Mouse (Mus musculus) lung, embryonic 16.5 days (tissue): ENCODE data around the gene 1810013L24Rik. TPM values are rescaled to one million over a fixed set of nuclear protein-coding genes. Genes with fewer than 3 reads are reported as not detected.

Source experiments
- ATAC-seq: fragments of 200-750 bp; cut with Nextera tagmentation; 2 replicates; pipeline ENCODE4 v1.8.0; 2017; ENCODE audit warnings: low read depth, mild to moderate bottlenecking, moderate library complexity
- H3K27ac ChIP-seq: fragments of 300-500 bp; sonication (generic); 2 replicates; pipeline ENCODE4 v1.5.1; 2014; ENCODE audit warnings: mild to moderate bottlenecking, control low read depth, low read length
- H3K27me3 ChIP-seq: fragments of 300-500 bp; sonication (generic); 2 replicates; pipeline ENCODE4 v1.6.1; 2014; ENCODE audit warnings: low read depth, low read length, mixed read lengths; ENCODE audit not compliant: control insufficient read depth, insufficient read depth
- H3K36me3 ChIP-seq: fragments of 300-500 bp; sonication (generic); 2 replicates; pipeline ENCODE4 v1.6.1; 2014; ENCODE audit warnings: low read length; ENCODE audit not compliant: control insufficient read depth, insufficient read depth
- H3K4me1 ChIP-seq: fragments of 300-500 bp; sonication (generic); replicated peaks from 2 replicates; pipeline ENCODE4 v1.6.1; 2014; ENCODE audit warnings: low read length, mixed read lengths; ENCODE audit not compliant: control insufficient read depth, insufficient read depth
- H3K4me2 ChIP-seq: fragments of 300-500 bp; sonication (generic); 2 replicates; pipeline ENCODE4 v1.6.1; 2014; ENCODE audit warnings: low read depth, low read length, control low read depth
- H3K4me3 ChIP-seq: fragments of 300-500 bp; sonication (generic); 2 replicates; pipeline ENCODE4 v1.5.1; 2014; ENCODE audit warnings: mild to moderate bottlenecking, low read length, control low read depth
- H3K9ac ChIP-seq: fragments of 300-500 bp; sonication (generic); 2 replicates; pipeline ENCODE4 v1.6.1; 2014; ENCODE audit warnings: low read length, control low read depth
- H3K9me3 ChIP-seq: fragments of 300-500 bp; sonication (generic); 2 replicates; pipeline ENCODE4 v1.6.1; 2016; ENCODE audit warnings: low read length; ENCODE audit not compliant: control insufficient read depth
- WGBS: fragments of 180-500 bp; shearing (Covaris S2); extraction: QIAGEN DNeasy Blood & Tissue Kit; methylation state at CpG from one replicate; pipeline ENCODE4 v1.1.7; 2014; 5-methylcytosine and 5-hydroxymethylcytosine counted together
- polyA plus RNA-seq: library from polyadenylated mRNA; unstranded; fragments of >200 nt; fragmentation: Nextera tagmentation; extraction: Ambion mirVana; gene quantifications from 2 replicates; pipeline ENCODE4 v1.2.1, GENCODE M21; 2015

1810013L24Rik gene
- polyA plus RNA-seq, 1 experiment from 2014 or later = 16.0 TPM

DNA sequence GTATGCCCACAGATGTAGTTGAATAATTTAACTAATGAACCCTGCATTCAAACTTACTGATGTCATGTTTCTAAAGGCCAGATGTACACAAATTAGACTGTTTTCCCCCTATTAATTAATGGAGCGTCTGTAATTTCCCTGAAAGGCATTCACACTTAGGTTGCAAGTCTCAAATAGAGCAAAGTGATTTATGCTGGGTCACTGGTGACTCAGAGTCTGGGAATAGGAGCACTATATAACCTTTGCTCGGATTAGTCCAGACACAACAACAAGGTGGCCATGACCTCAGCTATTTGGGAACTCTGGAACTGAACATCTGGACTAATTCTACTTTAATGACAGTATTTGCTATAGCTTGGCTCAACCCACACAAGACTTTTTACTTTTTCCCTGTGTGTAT lies 34.0 kb upstream of the 1810013L24Rik start:
- 59% methylated on average over 2 of the region's 2 CpGs for WGBS

DNA sequence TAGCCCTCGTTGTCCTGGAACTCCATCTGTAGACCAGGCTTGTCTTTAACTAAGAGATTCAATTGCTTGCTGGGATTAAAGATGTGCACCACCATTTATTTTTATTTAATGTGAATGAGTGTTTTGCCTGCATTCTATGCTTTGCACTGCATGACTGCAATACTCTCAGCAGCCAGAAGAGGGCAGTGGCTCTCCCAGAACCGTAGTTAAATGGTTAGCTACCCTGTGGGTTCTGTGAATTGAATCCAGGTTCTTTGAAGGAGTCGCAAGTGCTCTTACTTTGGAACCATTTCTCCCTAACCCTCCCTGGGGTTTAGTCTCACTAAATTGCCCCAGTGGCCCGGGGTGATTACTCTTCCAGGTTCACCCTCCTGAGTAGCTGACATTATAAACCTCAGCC lies 23.2 kb upstream of the 1810013L24Rik start:
- Histone ChIP-seq H3K36me3 (no peaks in the 10 kb centered on the region), H3K9me3 (no peaks in the 10 kb centered on the region), H3K27ac (no peak overlapping the region), H3K4me3 (no peak overlapping the region), H3K4me1 (no peaks in the 10 kb centered on the region), H3K27me3 (no peaks in the 10 kb centered on the region), H3K9ac (no peak overlapping the region), H3K4me2 (no peak overlapping the region)
- ATAC-seq = no peak
- 23% methylated on average over 4 of the region's 4 CpGs for WGBS

More for the DNA sequence above, 34.0 kb upstream of the 1810013L24Rik start:
- H3K27me3 ChIP-seq = no peaks in the 10 kb centered on the region
- ATAC-seq = no peak
- H3K27ac ChIP-seq = no peak overlapping the region
- H3K36me3 ChIP-seq = no peaks in the 10 kb centered on the region
- H3K9me3 ChIP-seq = no peaks in the 10 kb centered on the region
- no peak overlapping the region for H3K9ac ChIP-seq
- H3K4me3 ChIP-seq = no peak overlapping the region
- no peak overlapping the region for H3K4me2 ChIP-seq
- H3K4me1 ChIP-seq = no peaks in the 10 kb centered on the region

DNA sequence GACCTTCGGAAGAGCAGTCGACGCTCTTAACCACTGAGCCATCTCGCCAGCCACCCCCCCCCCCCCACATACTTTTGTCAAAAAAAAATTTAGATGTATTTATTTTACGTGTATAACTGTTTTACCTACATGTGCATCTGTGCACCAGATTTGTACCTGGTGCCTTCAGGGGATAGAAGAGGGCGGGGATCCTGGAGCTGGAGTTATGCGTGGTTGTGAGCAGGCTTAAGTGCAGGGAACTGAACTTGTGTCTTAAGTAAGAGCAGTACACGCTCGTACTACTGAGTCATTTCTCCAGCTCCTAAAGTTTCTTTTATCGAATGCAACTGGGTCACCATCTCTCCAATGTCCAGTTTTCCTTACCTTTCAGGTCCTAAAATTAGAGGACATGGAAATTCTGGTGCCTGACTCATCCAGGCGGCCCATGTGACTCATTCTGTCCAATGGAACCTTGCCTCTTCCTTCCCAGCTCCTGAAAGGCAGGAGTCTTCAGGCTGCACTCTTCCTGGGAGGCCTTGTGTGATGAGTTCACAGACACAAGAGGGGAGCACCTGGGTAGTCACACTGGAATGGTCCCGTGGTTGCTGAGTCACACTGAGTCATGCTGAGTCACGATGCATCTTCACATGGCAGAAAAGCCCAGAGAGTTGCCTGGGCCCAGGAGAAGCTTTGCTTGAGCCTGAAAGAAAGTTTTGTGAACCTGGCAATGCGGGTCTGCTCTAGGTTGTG lies 19.3 kb upstream of the 1810013L24Rik start:
- 87% methylated on average over 14 of the region's 14 CpGs for WGBS
- no peak overlapping the region for H3K4me2 ChIP-seq
- H3K4me3 ChIP-seq = no peak overlapping the region
- H3K4me1 ChIP-seq = no peaks in the 10 kb centered on the region
- H3K9me3 ChIP-seq = no peaks in the 10 kb centered on the region
- H3K27ac ChIP-seq = no peak overlapping the region
- H3K36me3 ChIP-seq = no peaks in the 10 kb centered on the region
- H3K27me3 ChIP-seq = no peaks in the 10 kb centered on the region
- no peak for ATAC-seq
- H3K9ac ChIP-seq = no peak overlapping the region

DNA sequence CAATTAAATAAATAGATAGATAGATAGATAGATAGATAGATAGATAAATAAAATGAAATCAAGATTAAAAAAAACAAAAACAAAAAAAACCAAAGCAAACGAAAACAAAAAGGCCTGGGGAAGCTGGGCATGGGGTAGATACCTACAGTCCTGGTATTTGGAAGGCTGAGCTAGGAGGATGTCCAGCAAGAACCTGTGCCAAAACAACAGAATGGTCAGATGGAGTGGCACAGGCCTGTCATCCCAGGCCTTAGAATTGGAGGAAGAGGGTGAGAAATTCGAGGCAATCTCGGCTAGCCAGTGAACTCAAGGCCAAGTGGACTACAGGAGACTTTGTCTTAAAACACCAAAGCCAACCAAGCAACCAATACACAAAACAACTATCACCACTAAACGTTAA lies 12.0 kb upstream of the 1810013L24Rik start:
- no peaks in the 10 kb centered on the region for H3K9me3 ChIP-seq
- WGBS = 71% methylated on average over 4 of the region's 4 CpGs
- H3K4me2 ChIP-seq = no peak overlapping the region
- H3K4me1 ChIP-seq = no peaks in the 10 kb centered on the region
- H3K36me3 ChIP-seq = no peaks in the 10 kb centered on the region
- no peaks in the 10 kb centered on the region for H3K27me3 ChIP-seq
- no peak for ATAC-seq
- no peak overlapping the region for H3K4me3 ChIP-seq
- H3K9ac ChIP-seq = no peak overlapping the region
- no peak overlapping the region for H3K27ac ChIP-seq

DNA sequence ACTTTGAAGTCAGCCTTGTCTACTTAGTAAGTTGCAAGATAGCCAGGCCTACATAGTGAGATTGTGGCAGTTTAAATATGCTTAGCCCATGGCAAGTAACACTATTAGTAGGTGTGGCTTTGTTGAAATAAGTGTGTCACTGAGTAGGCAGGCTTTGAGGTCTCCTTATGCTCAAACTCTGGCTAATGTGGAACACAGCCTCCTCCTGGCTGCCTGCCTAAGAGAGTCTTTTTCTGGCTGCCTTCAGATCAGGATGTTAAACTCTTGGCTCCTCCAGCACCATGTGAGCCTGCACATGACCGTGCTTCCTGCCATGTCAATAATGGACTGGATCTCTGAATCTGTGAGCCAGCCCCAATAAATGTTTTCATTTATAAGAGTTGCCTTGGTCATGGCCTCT lies 8.5 kb upstream of the 1810013L24Rik start:
- WGBS = 47% methylated on average over 1 of the region's 1 CpGs
- H3K4me2 ChIP-seq = no peak overlapping the region
- no peaks in the 10 kb centered on the region for H3K27me3 ChIP-seq
- no peaks in the 10 kb centered on the region for H3K9me3 ChIP-seq
- H3K4me1 ChIP-seq = no peaks in the 10 kb centered on the region
- H3K27ac ChIP-seq = no peak overlapping the region
- H3K36me3 ChIP-seq = no peaks in the 10 kb centered on the region
- H3K9ac ChIP-seq = no peak overlapping the region
- no peak overlapping the region for H3K4me3 ChIP-seq
- no peak for ATAC-seq

DNA sequence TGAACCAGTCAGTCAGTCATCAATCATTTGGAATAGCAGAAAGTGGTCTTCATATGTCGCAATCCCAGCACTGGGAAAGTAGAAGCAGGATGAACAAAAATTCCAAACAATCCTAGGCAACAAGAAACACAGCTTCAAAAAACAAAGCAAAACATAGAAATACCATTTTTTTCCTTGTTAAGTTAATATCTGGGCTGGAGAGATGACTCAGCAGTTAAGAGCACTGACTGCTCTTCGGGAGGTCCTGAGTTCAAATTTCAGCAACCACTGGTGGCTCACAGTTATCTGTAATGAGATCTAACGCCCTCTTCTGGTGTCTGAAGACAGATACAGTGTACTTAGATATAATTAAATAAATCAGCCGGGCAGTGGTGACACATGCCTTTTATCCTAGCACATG lies 7.3 kb upstream of the 1810013L24Rik start:
- Histone ChIP-seq H3K9me3 (no peaks in the 10 kb centered on the region), H3K4me1 (no peaks in the 10 kb centered on the region), H3K4me3 (no peak overlapping the region), H3K27ac (no peak overlapping the region), H3K9ac (no peak overlapping the region), H3K36me3 (no peaks in the 10 kb centered on the region), H3K4me2 (no peak overlapping the region), H3K27me3 (no peaks in the 10 kb centered on the region)
- 75% methylated on average over 4 of the region's 4 CpGs for WGBS
- ATAC-seq = no peak

DNA sequence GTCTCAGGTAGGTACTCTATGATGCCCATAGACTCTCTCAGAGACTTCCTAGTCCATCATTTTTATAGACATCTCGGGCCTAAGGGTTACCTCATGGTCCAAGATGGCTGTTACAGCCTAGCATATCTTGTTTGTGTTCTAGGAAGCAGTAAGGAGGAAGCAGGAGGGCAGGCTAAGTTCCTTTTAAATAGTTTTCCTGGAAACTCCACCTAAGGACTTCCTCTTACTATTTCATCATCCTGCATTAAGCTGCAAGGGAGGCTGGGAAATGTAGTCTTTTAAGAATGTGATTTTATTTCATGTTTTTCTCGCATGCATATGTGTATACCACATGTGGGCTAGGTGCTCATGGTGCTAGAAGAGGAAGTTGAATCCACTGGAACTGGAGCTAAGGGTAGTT lies 6.2 kb upstream of the 1810013L24Rik start:
- Histone ChIP-seq H3K27me3 (no peaks in the 10 kb centered on the region), H3K4me1 (no peaks in the 10 kb centered on the region), H3K4me3 (no peak overlapping the region), H3K4me2 (no peak overlapping the region), H3K9me3 (no peaks in the 10 kb centered on the region), H3K36me3 (no peaks in the 10 kb centered on the region), H3K27ac (no peak overlapping the region), H3K9ac (no peak overlapping the region)
- ATAC-seq = 0 out of 2 replicates have a peak, but pooled peaks have one; percentile 51
- WGBS = 66% methylated on average over 2 of the region's 2 CpGs

DNA sequence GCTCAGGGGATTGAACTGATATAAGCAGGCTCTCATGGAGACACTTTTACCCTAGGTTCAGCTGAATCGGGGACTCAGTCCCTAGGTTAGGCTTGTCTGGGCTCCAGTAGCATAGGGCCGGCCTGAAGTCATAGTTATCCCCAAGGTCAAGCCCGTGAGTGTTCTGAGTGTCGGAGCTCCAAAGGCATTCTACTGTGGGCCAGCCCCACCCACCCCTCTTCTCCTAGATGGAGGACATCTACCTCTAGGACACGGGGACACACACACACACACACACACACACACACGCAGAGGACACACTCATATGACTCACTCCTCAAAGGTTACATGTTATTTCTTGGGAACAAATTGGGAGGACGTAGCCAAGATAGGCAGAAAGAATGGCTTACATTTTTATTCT lies 2.5 kb upstream of the 1810013L24Rik start:
- H3K4me2 ChIP-seq = no peak overlapping the region
- no peak overlapping the region for H3K9ac ChIP-seq
- no peaks in the 10 kb centered on the region for H3K9me3 ChIP-seq
- no peaks in the 10 kb centered on the region for H3K27me3 ChIP-seq
- peaks cover 8% of the 10 kb centered on the region for H3K4me1 ChIP-seq
- ATAC-seq = no peak
- no peak overlapping the region for H3K4me3 ChIP-seq
- no peaks in the 10 kb centered on the region for H3K36me3 ChIP-seq
- no peak overlapping the region for H3K27ac ChIP-seq
- 76% methylated on average over 7 of the region's 7 CpGs for WGBS

DNA sequence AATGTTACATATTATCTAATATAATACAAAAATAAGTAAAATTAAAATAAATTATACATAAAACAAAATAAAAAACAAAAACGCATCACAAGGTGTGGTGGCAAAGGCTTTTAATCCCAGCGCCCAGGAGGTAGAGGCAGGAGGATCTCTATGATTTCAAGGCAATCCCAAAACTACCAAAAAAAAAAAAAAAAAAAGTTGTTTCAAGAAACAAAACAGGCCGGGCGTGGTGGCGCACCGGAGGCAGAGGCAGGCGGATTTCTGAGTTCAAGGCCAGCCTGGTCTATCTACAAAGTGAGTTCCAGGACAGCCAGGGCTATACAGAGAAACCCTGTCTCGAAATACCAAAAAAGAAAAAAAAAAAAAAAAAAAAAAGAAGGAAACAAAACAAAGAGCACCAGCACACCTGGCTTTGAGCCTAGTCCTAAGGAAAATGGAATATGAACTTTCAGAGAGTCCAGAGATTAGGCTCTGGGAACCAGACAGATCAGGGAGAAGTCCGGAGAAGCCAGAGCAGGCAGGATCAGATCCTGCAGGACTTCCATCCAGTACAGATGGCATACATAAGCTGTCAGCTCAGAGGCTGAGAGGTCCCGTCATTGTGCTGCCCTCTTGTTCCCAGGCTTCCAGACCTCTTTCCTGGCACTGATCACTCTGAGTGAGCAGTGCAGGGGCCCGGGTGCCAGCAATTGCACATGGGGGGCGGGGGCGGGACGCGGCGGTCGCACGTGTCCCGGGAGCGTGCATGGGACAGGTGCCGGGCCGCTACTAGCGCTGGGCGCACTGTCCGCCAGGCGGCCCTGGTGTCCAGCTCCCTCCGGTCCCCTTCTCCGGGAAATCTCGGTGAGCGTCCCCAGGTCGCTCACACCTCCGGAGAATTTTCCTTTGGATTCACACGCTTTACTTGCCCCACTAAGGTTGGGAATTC lies 1.0 kb upstream of the 1810013L24Rik start:
- peak overlapping the region; percentile 91 for H3K27ac ChIP-seq
- H3K9ac ChIP-seq = peak overlapping the region; percentile 70
- H3K27me3 ChIP-seq = no peaks in the 10 kb centered on the region
- no peaks in the 10 kb centered on the region for H3K9me3 ChIP-seq
- no peaks in the 10 kb centered on the region for H3K36me3 ChIP-seq
- H3K4me3 ChIP-seq = peak overlapping the region; percentile 66
- peaks cover 20% of the 10 kb centered on the region for H3K4me1 ChIP-seq
- peak; percentile 46 for ATAC-seq
- peak overlapping the region; percentile 91 for H3K4me2 ChIP-seq
- WGBS = 11% methylated on average over 33 of the region's 33 CpGs
